Mouse (Mus musculus) heart, embryonic 12.5 days (tissue): ENCODE measurements around the gene S100a4. TPM values are rescaled to one million over a fixed set of nuclear protein-coding genes. Genes with fewer than 3 reads are reported as not detected.

Experiments used
- ATAC-seq: fragments of 200-750 bp; cut with Nextera tagmentation; 2 replicates; pipeline ENCODE4 v1.8.0; 2017; ENCODE audit warnings: moderate TSS enrichment, moderate library complexity; ENCODE audit not compliant: insufficient number of reproducible peaks, low FRiP score
- H3K27ac ChIP-seq: fragments of 300-500 bp; sonication (generic); 2 replicates; pipeline ENCODE4 v1.5.1; 2016; ENCODE audit warnings: mild to moderate bottlenecking, moderate library complexity; ENCODE audit not compliant: poor library complexity, severe bottlenecking
- H3K27me3 ChIP-seq: fragments of 300-500 bp; sonication (generic); replicated peaks from 2 replicates; pipeline ENCODE4 v1.6.1; 2016; ENCODE audit warnings: mild to moderate bottlenecking, moderate library complexity
- H3K36me3 ChIP-seq: fragments of 300-500 bp; sonication (generic); 2 replicates; pipeline ENCODE4 v1.6.1; 2016; ENCODE audit warnings: mild to moderate bottlenecking, moderate library complexity
- H3K4me1 ChIP-seq: fragments of 300-500 bp; sonication (generic); replicated peaks from 2 replicates; pipeline ENCODE4 v1.6.1; 2016; ENCODE audit warnings: mild to moderate bottlenecking
- H3K4me2 ChIP-seq: fragments of 300-500 bp; sonication (generic); 2 replicates; pipeline ENCODE4 v1.6.1; 2016; ENCODE audit warnings: mild to moderate bottlenecking, moderate library complexity
- H3K4me3 ChIP-seq: fragments of 300-500 bp; sonication (generic); 2 replicates; pipeline ENCODE4 v1.5.1; 2016; ENCODE audit warnings: mild to moderate bottlenecking
- H3K9ac ChIP-seq: fragments of 300-500 bp; sonication (generic); 2 replicates; pipeline ENCODE4 v1.6.1; 2016; ENCODE audit warnings: mild to moderate bottlenecking, moderate library complexity
- H3K9me3 ChIP-seq: fragments of 300-500 bp; sonication (generic); replicated peaks from 2 replicates; pipeline ENCODE4 v1.6.1; 2016; ENCODE audit warnings: mild to moderate bottlenecking, moderate library complexity
- WGBS: fragments of 180-500 bp; shearing (Covaris S2); methylation state at CpG from one replicate; pipeline ENCODE4 v1.1.7; 2016; 5-methylcytosine and 5-hydroxymethylcytosine counted together
- polyA plus RNA-seq: library from polyadenylated mRNA; unstranded; fragments of >200 nt; fragmentation: Nextera tagmentation; extraction: Ambion mirVana; gene quantifications from 2 replicates; pipeline ENCODE4 v1.2.1, GENCODE M21; 2016

Gene S100a4
- polyA plus RNA-seq, 1 experiment from 2014 or later: 2.1 TPM

DNA sequence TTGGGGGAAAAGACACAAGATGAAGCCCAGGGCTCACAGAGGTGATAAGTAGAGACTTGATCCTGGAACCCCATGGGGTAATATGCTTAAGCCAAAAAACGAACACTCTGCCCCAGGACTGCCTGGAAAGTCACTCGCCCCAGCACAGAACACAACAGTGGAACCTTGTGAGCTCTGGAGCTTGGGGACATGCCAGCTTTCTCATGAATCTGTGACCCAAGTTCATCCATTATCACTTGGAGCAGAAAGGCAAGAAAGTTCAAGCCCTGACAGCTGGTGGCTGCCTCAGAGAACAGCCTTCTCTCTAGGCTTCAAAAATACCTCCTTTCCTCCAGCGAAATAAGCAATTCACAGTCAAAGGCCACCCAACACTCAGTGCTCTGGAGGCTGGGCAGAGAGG, 4.2 kb upstream of the S100a4 start:
- Histone ChIP-seq H3K36me3 (no peaks in the 10 kb centered on the region), H3K4me3 (no peak overlapping the region), H3K27me3 (no peaks in the 10 kb centered on the region), H3K9me3 (no peaks in the 10 kb centered on the region; the same call in 1 of the 2 replicates), H3K27ac (no peak overlapping the region), H3K4me2 (no peak overlapping the region), H3K9ac (no peak overlapping the region), H3K4me1 (peaks cover 22% of the 10 kb centered on the region)
- ATAC-seq: no peak
- WGBS: 67% methylated on average over 3 of the region's 3 CpGs

DNA sequence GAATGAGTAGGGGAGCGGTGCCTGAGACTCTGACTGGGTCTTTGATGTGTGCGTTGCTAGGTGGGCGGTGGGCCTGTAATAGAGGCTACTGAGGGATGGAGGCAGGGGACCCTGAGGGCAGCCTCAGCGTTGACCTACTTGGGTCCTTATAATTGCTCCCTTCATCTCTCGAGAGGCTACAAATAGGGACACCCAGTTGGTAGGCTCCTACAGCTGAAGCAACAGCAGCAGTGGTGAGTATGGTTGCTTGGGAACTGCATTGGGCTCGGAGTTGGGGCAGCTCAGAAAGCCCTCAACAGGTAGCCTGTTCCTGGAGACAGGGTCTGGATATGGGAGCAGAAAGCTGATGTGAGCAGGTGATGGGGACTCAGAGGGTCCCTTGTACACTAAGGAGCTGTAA, 3.5 kb upstream of the S100a4 start:
- H3K36me3 ChIP-seq: no peaks in the 10 kb centered on the region
- no peak overlapping the region for H3K4me3 ChIP-seq
- WGBS: 76% methylated on average over 6 of the region's 6 CpGs
- no peak overlapping the region for H3K27ac ChIP-seq
- no peaks in the 10 kb centered on the region for H3K27me3 ChIP-seq
- peaks cover 28% of the 10 kb centered on the region for H3K4me1 ChIP-seq
- H3K9me3 ChIP-seq: no peaks in the 10 kb centered on the region; the same call in 1 of the 2 replicates
- ATAC-seq: no peak
- H3K4me2 ChIP-seq: no peak overlapping the region
- no peak overlapping the region for H3K9ac ChIP-seq

DNA sequence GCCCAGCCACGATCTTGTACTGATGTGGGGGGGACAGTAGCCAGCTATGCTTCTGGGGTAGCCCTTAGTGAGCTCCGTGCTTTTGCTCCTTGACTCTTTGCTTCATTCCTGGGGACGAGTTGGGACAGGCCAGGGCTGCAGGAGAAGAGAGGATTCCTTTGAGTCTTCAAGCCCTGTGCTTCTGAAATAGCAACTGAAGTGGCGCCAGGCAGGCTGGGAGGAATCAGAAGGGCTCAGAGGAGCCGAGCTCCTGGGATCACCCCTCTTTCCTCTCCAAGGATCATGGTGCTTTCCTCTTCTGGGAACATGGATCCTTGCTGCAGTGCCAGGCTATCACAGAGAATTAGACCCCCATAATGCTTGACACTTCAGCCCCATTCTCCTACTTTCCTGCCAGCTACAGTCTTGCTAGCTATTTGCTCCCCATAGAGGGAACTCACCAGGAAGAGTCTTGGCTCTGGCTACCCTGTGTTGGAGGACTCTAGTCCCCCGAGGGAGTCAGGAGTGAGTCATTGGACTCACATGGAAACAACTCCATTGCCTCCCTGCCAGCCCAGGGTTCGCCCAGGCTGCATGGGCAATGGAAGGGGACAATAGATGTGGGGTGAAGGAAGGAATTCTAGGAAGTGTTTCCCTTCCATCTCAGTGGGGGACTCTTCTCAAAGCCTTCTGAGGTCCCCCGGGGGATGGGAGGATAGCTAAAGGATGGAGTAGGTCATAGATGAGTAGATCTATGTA, 2.9 kb upstream of the S100a4 start:
- H3K27ac ChIP-seq: no peak overlapping the region
- peaks cover 30% of the 10 kb centered on the region for H3K4me1 ChIP-seq
- no peaks in the 10 kb centered on the region for H3K27me3 ChIP-seq
- no peaks in the 10 kb centered on the region; the same call in 1 of the 2 replicates for H3K9me3 ChIP-seq
- WGBS: 63% methylated on average over 8 of the region's 8 CpGs
- no peak overlapping the region for H3K4me2 ChIP-seq
- H3K36me3 ChIP-seq: no peaks in the 10 kb centered on the region
- ATAC-seq: no peak
- no peak overlapping the region for H3K9ac ChIP-seq
- no peak overlapping the region for H3K4me3 ChIP-seq

DNA sequence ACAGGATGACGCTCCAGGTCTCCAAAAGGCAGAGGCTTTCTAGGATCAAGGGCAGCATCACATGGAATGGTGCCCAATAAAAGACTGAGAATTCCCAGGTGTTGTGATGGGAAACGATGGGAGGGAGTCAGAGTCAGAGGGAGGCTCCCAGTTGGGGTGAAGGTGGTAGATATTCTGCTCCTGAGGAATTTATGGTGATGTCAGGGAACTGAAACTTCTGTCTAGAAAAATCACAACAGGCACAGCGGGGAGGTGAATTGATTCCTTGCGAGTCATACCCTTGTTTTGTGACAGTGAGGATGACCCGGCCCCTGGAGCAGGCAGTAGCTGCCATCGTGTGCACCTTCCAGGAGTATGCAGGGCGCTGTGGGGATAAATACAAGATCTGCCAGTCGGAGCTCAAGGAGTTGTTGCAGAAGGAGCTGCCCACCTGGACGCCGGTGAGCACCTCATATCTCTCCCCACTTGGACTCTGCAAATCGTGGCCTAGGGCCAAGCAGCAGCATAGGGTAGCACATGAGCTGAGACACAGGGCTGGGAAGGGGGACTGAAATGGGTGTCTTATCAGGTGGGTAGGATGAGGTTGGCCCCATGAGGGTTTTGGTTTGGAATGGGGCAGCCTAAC, 2.0 kb upstream of the S100a4 start, which contains the start of gene Gm42674:
Gm42674 (plus strand) TSS at position 419 of the 625 bp plus-strand sequence.
- no peaks in the 10 kb centered on the region for H3K27me3 ChIP-seq
- no peaks in the 10 kb centered on the region; the same call in 1 of the 2 replicates for H3K9me3 ChIP-seq
- no peak within 1 kb of the TSS for H3K4me3 ChIP-seq
- H3K9ac ChIP-seq: no peak within 1 kb of the TSS
- no peak within 1 kb of the TSS for H3K27ac ChIP-seq
- WGBS: 69% methylated on average over 11 of the region's 11 CpGs
- H3K36me3 ChIP-seq: no peaks in the 10 kb centered on the region
- no peak within 1 kb of the TSS for H3K4me2 ChIP-seq
- peaks cover 30% of the 10 kb centered on the region for H3K4me1 ChIP-seq
- no peak for ATAC-seq

DNA sequence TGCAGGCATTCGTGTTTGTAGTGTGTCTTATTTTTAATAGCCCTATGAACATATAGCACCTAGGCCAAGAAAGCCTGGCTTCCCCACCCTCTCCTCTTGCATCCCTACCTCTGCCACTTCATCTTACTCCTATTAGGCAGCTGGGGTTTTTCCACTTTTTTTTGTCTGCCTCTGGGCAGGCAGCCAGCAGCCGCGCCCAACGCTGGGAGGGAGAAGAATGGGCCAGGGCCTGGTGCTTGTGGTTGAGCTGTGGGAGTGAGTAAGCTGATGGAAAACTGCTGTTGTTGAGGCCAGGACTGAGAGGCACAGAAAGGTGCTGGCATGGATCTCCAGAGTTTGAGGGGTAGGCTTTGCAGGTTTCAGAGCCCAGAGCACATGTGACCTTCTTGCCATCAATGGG, 845 bp downstream of the S100a4 start:
- Histone ChIP-seq H3K36me3 (no peaks in the 10 kb centered on the region), H3K4me1 (peaks cover 27% of the 10 kb centered on the region), H3K9ac (no peak overlapping the region), H3K4me3 (no peak overlapping the region), H3K4me2 (no peak overlapping the region), H3K27ac (peak overlapping the region; percentile 17; the same call in 1 of the 2 replicates), H3K9me3 (no peaks in the 10 kb centered on the region), H3K27me3 (no peaks in the 10 kb centered on the region)
- ATAC-seq: peak; percentile 71
- WGBS: 54% methylated on average over 4 of the region's 4 CpGs

DNA sequence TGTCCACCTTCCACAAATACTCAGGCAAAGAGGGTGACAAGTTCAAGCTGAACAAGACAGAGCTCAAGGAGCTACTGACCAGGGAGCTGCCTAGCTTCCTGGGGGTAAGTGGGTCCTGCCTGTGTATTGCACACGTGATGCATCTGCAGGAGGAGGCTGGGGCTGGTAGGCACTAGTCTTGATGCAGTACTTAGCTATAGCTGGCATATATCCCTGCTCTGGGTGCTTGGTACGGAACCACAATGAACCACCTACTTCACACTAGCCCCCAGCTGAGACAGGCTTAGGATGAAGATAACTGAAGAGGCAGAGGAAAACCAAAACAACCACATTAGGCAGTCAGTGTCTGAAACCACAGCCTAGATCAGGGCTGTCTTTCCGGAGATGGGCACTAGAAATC, 1.5 kb downstream of the S100a4 start:
- Histone ChIP-seq H3K4me2 (no peak overlapping the region), H3K36me3 (no peaks in the 10 kb centered on the region), H3K27me3 (no peaks in the 10 kb centered on the region), H3K9me3 (no peaks in the 10 kb centered on the region), H3K9ac (no peak overlapping the region), H3K27ac (no peak overlapping the region), H3K4me1 (peaks cover 27% of the 10 kb centered on the region), H3K4me3 (no peak overlapping the region)
- no peak for ATAC-seq
- WGBS: 76% methylated on average over 3 of the region's 3 CpGs

DNA sequence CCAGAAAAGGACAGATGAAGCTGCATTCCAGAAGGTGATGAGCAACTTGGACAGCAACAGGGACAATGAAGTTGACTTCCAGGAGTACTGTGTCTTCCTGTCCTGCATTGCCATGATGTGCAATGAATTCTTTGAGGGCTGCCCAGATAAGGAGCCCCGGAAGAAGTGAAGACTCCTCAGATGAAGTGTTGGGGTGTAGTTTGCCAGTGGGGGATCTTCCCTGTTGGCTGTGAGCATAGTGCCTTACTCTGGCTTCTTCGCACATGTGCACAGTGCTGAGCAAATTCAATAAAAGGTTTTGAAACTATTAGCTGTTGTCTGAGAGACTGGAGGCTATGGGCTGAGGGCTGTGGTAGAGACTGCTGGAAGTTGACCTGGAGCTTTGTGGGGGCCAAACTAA, 2.2 kb downstream of the S100a4 start:
- Histone ChIP-seq H3K4me2 (no peak overlapping the region), H3K4me3 (no peak overlapping the region), H3K9ac (no peak overlapping the region), H3K36me3 (no peaks in the 10 kb centered on the region), H3K4me1 (peaks cover 27% of the 10 kb centered on the region), H3K27ac (no peak overlapping the region), H3K27me3 (no peaks in the 10 kb centered on the region), H3K9me3 (no peaks in the 10 kb centered on the region)
- WGBS: 65% methylated on average over 2 of the region's 2 CpGs
- no peak for ATAC-seq

DNA sequence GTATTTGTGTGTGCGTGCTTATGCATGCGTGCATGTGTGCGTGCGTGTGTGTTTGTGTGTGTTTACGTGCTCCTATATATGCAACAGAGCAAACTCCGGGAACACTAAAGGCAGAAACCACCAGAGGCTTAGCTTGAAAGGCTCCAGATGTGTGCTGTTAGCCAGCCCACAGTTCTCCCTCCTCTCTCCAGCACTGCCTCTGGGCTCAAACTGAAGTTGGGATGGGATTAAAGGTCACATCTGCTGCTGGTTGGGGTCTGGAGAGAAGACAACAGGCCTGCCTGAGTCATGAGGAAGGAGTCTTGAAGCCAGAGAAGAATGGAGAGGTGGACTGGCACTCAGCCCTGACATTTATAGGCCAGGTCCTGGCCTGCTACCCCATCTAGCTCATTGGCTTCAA, 2.6 kb downstream of the S100a4 start:
- Histone ChIP-seq H3K27ac (no peak overlapping the region), H3K4me2 (no peak overlapping the region), H3K9me3 (no peaks in the 10 kb centered on the region), H3K36me3 (no peaks in the 10 kb centered on the region), H3K4me1 (peaks cover 27% of the 10 kb centered on the region), H3K9ac (no peak overlapping the region), H3K4me3 (no peak overlapping the region), H3K27me3 (no peaks in the 10 kb centered on the region)
- no peak for ATAC-seq
- WGBS: 88% methylated on average over 6 of the region's 6 CpGs

DNA sequence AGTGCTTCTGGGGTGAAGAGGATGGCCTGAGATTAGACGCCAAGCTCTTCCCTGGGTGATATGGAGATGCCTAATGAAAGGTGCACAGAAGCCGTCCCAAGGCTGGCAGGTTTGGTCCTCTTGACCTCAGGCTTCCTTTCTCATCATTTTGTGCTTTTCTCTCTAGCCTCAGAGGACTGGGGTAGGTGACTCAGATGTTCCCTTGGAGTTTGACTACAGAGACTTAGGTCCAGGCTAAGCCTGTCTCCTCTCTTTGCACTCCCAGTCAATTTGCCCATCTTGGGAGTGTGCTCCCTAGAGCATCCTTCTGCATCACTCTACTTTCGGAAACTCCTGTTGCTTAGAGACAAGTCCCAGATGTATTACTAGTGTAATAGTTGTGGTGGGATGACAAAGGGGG, 3.8 kb downstream of the S100a4 start:
- WGBS: 79% methylated on average over 3 of the region's 3 CpGs
- Histone ChIP-seq H3K27me3 (no peaks in the 10 kb centered on the region), H3K36me3 (no peaks in the 10 kb centered on the region), H3K4me2 (no peak overlapping the region), H3K9me3 (no peaks in the 10 kb centered on the region), H3K27ac (no peak overlapping the region), H3K4me3 (no peak overlapping the region), H3K4me1 (peaks cover 20% of the 10 kb centered on the region), H3K9ac (no peak overlapping the region)
- no peak for ATAC-seq

DNA sequence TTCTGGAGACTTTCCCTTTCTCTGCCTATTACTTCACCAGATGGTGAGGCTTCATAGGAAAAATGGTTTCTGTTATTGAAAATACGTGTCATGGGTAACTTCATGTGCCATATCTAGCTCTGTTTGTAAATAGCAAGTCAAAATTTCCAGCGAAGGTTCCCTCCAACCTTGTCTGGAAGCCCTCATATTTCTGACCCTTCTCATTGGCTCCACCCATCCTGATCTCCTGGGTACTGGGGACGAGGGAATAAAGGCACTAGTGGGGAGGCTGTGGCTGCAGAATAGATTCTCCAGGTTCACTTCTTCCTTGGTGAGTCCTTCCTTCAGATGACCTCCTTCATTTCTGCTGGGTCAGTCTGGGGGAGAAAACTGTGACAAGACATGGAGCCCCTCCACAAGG, 4.7 kb downstream of the S100a4 start, which contains the start of gene S100a5:
S100a5 (plus strand) TSS at position 301 of the 400 bp plus-strand sequence.
- no peaks in the 10 kb centered on the region for H3K9me3 ChIP-seq
- peaks cover under 1% of the 10 kb centered on the region; the same call in 1 of the 2 replicates for H3K27me3 ChIP-seq
- no peak within 1 kb of the TSS for H3K4me3 ChIP-seq
- H3K27ac ChIP-seq: no peak within 1 kb of the TSS
- 56% methylated on average over 3 of the region's 3 CpGs for WGBS
- H3K4me1 ChIP-seq: peaks cover 23% of the 10 kb centered on the region
- no peak within 1 kb of the TSS for H3K4me2 ChIP-seq
- H3K36me3 ChIP-seq: no peaks in the 10 kb centered on the region
- H3K9ac ChIP-seq: no peak within 1 kb of the TSS
- no peak for ATAC-seq

DNA sequence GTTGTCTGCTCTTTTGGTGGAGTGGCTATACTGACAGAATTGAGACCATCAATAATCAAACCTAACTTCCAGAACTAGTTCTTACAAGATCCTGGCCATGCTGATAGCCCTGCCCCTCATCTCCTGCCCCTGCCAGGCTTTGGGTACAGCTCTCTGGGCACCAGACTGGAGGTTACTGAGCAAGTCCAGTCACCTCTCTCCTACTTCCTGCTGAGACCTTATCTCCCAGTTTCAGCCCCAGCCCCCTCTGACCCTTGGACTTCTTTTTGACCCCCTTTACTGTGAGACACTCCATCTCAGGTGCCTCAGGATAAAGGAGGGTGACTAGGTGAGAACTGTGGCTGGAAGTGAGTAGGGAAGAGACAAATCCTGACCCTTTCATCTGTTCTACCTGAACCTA, 5.5 kb downstream of the S100a4 start:
- Histone ChIP-seq H3K9me3 (no peaks in the 10 kb centered on the region), H3K9ac (no peak overlapping the region), H3K36me3 (no peaks in the 10 kb centered on the region), H3K4me3 (no peak overlapping the region), H3K4me2 (no peak overlapping the region), H3K27ac (no peak overlapping the region), H3K4me1 (peaks cover 17% of the 10 kb centered on the region), H3K27me3 (peaks cover 6% of the 10 kb centered on the region; the same call in 1 of the 2 replicates)
- no peak for ATAC-seq
